Mouse (Mus musculus) heart, embryonic 14.5 days (tissue): ENCODE results near the gene Pgrmc2. TPM values are rescaled to one million over a fixed set of nuclear protein-coding genes. Genes with fewer than 3 reads are reported as not detected.

Experiments used
- ATAC-seq: fragments of 200-750 bp; cut with Nextera tagmentation; 2 replicates; pipeline ENCODE4 v1.8.0; 2017; ENCODE audit warnings: low read depth, moderate TSS enrichment; ENCODE audit not compliant: insufficient number of reproducible peaks, insufficient read depth, low FRiP score
- H3K27ac ChIP-seq, 2 experiments: fragments of 200-500 bp in 1 of 2; fragments of 300-500 bp in 1 of 2; sonication (generic) in 1 of 2; replicated peaks in 1 of 2; 2 replicates each; pipeline ENCODE4 v1.5.1; 2012 to 2014; ENCODE audit warnings: low read depth in 2 of 2, low read length in 2 of 2, control low read depth in 1 of 2, mild to moderate bottlenecking in 1 of 2, mixed read lengths in 1 of 2; ENCODE audit not compliant: control insufficient read depth in 1 of 2, insufficient read depth in 1 of 2
- H3K27me3 ChIP-seq: fragments of 300-500 bp; sonication (generic); 2 replicates; pipeline ENCODE4 v1.6.1; 2014; ENCODE audit warnings: mild to moderate bottlenecking, low read length, control low read depth; ENCODE audit not compliant: control insufficient read depth, insufficient read depth
- H3K36me3 ChIP-seq: fragments of 300-500 bp; sonication (generic); 2 replicates; pipeline ENCODE4 v1.6.1; 2014; ENCODE audit warnings: mild to moderate bottlenecking, control low read depth, low read length, mixed read lengths; ENCODE audit not compliant: control insufficient read depth, insufficient read depth
- H3K4me1 ChIP-seq, 2 experiments: fragments of 200-500 bp in 1 of 2; fragments of 300-500 bp in 1 of 2; sonication (generic) in 1 of 2; 2 replicates each; pipeline ENCODE4 v1.6.1; 2012 to 2014; ENCODE audit warnings: low read length in 2 of 2, control low read depth in 1 of 2, mixed read lengths in 1 of 2; ENCODE audit not compliant: control insufficient read depth in 2 of 2, insufficient read depth in 2 of 2
- H3K4me2 ChIP-seq: fragments of 300-500 bp; sonication (generic); 2 replicates; pipeline ENCODE4 v1.6.1; 2014; ENCODE audit warnings: mild to moderate bottlenecking, low read length
- H3K4me3 ChIP-seq, 2 experiments: fragments of 200-500 bp in 1 of 2; fragments of 300-500 bp in 1 of 2; sonication (generic) in 1 of 2; 2 replicates each; pipeline ENCODE4 v1.5.1; 2012 to 2014; ENCODE audit warnings: low read length in 2 of 2, mild to moderate bottlenecking in 2 of 2, control low read depth in 1 of 2, low read depth in 1 of 2, moderate library complexity in 1 of 2; ENCODE audit not compliant: control insufficient read depth in 1 of 2, insufficient read depth in 1 of 2
- H3K9ac ChIP-seq: fragments of 300-500 bp; sonication (generic); 2 replicates; pipeline ENCODE4 v1.6.1; 2014; ENCODE audit warnings: mild to moderate bottlenecking, low read length
- H3K9me3 ChIP-seq: fragments of 300-500 bp; sonication (generic); 2 replicates; pipeline ENCODE4 v1.6.1; 2016; ENCODE audit warnings: low read length, control low read depth; ENCODE audit not compliant: control insufficient read depth
- WGBS: fragments of 180-500 bp; shearing (Covaris S2); extraction: QIAGEN DNeasy Blood & Tissue Kit; methylation state at CpG from one replicate; pipeline ENCODE4 v1.1.7; 2014; 5-methylcytosine and 5-hydroxymethylcytosine counted together
- polyA plus RNA-seq: library from polyadenylated mRNA; unstranded; fragments of >200 nt; fragmentation: Nextera tagmentation; extraction: Ambion mirVana; gene quantifications from 2 replicates; pipeline ENCODE4 v1.2.1, GENCODE M21; 2014

Gene Pgrmc2
- polyA plus RNA-seq, 1 experiment from 2014 or later: 39.7 TPM

DNA sequence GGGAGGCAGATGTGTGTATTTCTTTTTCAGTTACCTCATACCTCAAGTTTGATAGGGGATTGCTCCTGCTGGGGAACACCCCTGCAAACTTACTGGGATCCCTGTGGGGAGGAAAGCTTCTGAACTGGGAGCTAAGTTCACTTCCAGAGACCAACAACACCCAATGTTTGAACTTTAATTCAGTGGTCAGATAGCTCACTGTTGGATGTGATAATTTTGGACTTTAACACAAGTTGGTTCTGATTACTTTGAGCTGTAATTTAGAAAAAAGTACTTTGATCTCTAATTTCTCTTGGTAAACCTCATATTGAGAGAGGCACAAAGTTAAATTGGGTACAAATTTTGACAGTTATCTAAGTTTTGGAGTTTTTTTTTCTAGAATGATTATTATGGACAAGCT, 4.2 kb upstream of the Pgrmc2 start:
- H3K4me1 ChIP-seq: 0 out of 4 replicates have a peak, but pooled peaks cover 0 to 9% of the 10 kb centered on the region in 2 experiments
- no peak for ATAC-seq
- H3K9me3 ChIP-seq: no peaks in the 10 kb centered on the region
- no peak overlapping the region for H3K9ac ChIP-seq
- H3K4me2 ChIP-seq: no peak overlapping the region
- no peaks in the 10 kb centered on the region for H3K36me3 ChIP-seq
- no peaks in the 10 kb centered on the region for H3K27me3 ChIP-seq
- H3K4me3 ChIP-seq: no peak overlapping the region
- no peak overlapping the region for H3K27ac ChIP-seq

DNA sequence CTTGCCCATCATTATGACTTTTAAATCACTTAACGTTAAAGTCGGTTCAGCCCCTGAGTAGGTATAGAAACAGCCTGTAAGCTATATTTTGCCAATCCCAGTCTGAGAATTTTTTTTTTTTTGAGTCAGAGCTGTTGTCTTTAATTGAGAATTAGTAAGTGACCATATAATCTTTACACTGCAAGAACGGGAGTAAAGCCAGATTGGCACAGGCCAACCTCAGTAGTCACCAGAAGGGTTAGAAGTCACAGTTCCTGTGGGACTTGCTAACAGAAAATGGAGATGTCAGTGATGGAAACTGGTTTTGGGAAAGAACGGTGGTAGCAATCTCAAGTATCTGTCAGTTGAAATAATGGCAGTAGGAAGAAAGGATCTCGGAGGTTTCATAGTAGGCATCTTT, 1.6 kb upstream of the Pgrmc2 start:
- WGBS: 82% methylated on average over 5 of the region's 5 CpGs
- no peak overlapping the region for H3K27ac ChIP-seq
- peak overlapping the region; percentile 87; the same call in 1 of the 2 replicates for H3K9ac ChIP-seq
- no peaks in the 10 kb centered on the region for H3K9me3 ChIP-seq
- no peak overlapping the region for H3K4me3 ChIP-seq
- no peak for ATAC-seq
- H3K4me2 ChIP-seq: peak overlapping the region; percentile 82
- H3K4me1 ChIP-seq: peaks cover 2 to 22% of the 10 kb centered on the region in 2 experiments; a peak in 3 of 4 replicates
- 0 out of 2 replicates have a peak, but pooled peaks cover 2% of the 10 kb centered on the region for H3K36me3 ChIP-seq
- H3K27me3 ChIP-seq: no peaks in the 10 kb centered on the region

DNA sequence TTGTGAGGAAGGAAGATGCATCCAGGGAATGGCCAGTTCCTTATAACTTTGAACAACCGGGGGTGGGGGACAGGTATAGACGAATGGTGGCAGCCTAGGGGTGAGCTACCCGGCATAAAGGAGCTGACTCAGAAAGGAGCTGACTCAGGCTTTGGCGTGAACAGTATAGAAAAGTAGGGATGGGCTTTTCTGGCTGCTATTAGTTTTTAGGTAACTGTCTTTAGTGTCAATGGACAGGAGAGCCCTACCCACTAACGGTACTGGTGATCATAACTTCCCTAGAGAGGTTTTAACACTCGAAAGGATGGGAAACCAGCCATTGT, 905 bp upstream of the Pgrmc2 start:
- peak overlapping the region; percentile 85 to 96 for H3K27ac ChIP-seq
- 0 out of 2 replicates have a peak, but pooled peaks cover 2% of the 10 kb centered on the region for H3K36me3 ChIP-seq
- H3K9ac ChIP-seq: peak overlapping the region; percentile 87
- H3K4me3 ChIP-seq: peak overlapping the region; percentile 60 to 88
- H3K4me2 ChIP-seq: peak overlapping the region; percentile 82
- peak; percentile 18 for ATAC-seq
- no peaks in the 10 kb centered on the region for H3K9me3 ChIP-seq
- 0% methylated on average over 6 of the region's 6 CpGs for WGBS
- H3K27me3 ChIP-seq: no peaks in the 10 kb centered on the region
- H3K4me1 ChIP-seq: peaks cover 2 to 21% of the 10 kb centered on the region in 2 experiments; a peak in 3 of 4 replicates

DNA sequence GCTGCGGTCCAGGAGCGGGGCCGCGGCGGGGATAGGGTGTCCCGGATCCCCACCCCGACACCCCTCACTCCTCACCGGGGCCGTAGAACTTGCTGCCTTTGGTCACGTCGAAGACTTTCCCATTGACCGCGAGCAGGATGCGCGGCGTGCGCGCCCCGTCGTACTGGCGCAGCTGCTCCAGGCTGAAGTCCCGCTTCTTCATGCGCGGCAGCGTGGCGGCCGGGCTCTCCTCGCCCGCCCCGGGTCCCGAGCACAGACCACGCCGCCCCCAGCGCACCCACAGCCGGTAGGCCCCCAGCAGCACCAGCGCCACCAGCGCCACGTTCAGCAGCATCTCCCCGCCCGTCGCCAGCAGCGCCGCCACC, 344 bp downstream of the Pgrmc2 start:
- no peaks in the 10 kb centered on the region for H3K9me3 ChIP-seq
- H3K4me1 ChIP-seq: peaks cover 2 to 21% of the 10 kb centered on the region in 2 experiments; a peak in 3 of 4 replicates
- 0 out of 2 replicates have a peak, but pooled peaks cover 5% of the 10 kb centered on the region for H3K36me3 ChIP-seq
- H3K27me3 ChIP-seq: no peaks in the 10 kb centered on the region
- WGBS: 0% methylated on average over 30 of the region's 43 CpGs
- H3K27ac ChIP-seq: peak overlapping the region; percentile 70 to 81
- peak overlapping the region; percentile 88 to 94 for H3K4me3 ChIP-seq
- peak overlapping the region; percentile 94 for H3K4me2 ChIP-seq
- peak; percentile 15 for ATAC-seq
- H3K9ac ChIP-seq: peak overlapping the region; percentile 94

DNA sequence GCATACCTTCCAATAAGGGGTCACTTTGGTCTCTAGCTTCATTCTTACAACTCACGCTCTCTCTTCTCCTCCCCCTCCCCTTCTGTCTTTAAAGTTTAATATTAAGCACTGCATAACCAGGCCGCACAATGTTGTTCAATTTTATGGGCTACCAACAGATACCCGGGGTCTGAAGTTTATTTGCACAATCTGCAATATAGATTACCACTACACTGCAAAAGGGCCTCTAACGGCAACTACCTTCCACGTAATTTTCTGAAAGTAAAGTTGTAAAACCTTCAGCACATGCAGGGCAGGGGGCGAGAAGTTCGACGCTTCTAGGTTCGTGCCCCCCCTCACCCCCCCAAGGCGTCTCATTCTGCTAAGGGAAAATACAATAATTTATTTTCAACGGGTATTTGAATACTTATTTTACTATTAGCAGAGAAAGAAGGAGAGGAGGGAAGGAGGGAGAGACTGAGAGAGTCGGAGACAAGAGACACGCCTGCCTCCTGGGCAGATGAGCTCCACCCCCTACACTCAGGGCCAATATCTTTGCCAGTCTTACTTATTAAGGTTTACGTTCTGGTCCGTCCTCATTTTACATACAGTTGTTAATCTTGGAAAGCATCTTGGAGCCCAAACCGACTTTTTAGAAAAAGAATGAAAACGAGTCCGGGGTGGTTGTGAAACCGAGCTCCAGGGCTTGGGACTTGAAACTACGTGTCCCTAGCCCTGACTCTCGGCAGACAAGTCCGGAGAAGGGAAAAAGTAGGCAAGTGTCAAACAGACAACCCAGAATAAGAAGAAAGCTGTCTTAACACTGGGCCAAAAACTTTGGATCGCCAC, 1.2 kb downstream of the Pgrmc2 start:
- H3K4me3 ChIP-seq: peak overlapping the region; percentile 88 to 94
- H3K9ac ChIP-seq: peak overlapping the region; percentile 94
- H3K9me3 ChIP-seq: no peaks in the 10 kb centered on the region
- peak overlapping the region; percentile 70 to 81 for H3K27ac ChIP-seq
- H3K36me3 ChIP-seq: 0 out of 2 replicates have a peak, but pooled peaks cover 5% of the 10 kb centered on the region
- WGBS: 2% methylated on average over 23 of the region's 23 CpGs
- H3K4me2 ChIP-seq: peak overlapping the region; percentile 94
- no peaks in the 10 kb centered on the region for H3K27me3 ChIP-seq
- no peak for ATAC-seq
- H3K4me1 ChIP-seq: peaks cover 2 to 21% of the 10 kb centered on the region in 2 experiments; a peak in 3 of 4 replicates

DNA sequence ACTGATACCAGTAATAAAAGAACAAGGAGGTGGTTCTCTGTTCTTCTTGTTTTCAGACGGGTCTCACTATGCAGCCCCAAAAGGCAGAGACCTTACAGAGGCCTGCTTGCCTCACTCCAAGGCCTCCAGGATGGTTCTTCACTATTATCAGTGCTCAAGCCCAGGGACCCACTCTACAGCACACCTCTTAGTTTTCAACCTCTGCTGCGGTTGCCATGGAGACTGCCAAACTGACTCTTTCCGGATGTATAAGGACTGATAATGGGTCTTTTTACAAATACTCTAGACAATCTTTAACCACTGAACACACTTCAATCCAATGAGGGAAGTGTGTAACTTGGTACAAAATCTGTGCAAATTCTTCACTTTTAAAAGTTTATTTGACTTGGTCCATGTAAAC, 2.1 kb downstream of the Pgrmc2 start:
- no peak overlapping the region for H3K27ac ChIP-seq
- ATAC-seq: no peak
- no peaks in the 10 kb centered on the region for H3K9me3 ChIP-seq
- H3K4me1 ChIP-seq: peaks cover 2 to 25% of the 10 kb centered on the region in 2 experiments; a peak in 3 of 4 replicates
- H3K27me3 ChIP-seq: no peaks in the 10 kb centered on the region
- H3K36me3 ChIP-seq: 0 out of 2 replicates have a peak, but pooled peaks cover 5% of the 10 kb centered on the region
- peak overlapping the region; percentile 94; the same call in 1 of the 2 replicates for H3K9ac ChIP-seq
- H3K4me3 ChIP-seq: peak overlapping the region in 1 of 2 experiments; percentile 88; a peak in 2 of 4 replicates
- H3K4me2 ChIP-seq: peak overlapping the region; percentile 94
- WGBS: 23% methylated on average over 3 of the region's 3 CpGs

DNA sequence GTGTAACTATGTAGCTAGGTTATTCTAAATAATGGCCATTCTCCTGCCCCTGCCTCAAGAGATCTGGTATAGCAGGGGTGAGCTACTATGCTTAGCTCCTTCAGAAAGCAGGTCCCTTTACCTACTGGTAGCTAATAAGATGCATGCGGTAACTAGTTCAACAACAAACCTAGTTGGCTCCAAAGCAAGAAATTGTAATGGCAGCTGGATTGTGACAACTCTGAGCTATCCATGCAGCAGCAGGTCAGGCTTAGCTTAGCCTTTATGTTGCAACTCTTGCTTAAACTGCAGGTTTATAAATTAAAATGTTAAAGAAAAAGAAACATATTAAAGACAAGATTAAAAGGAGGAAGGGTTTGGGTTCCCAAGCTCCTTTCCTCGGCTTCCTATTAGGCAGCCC, 4.2 kb downstream of the Pgrmc2 start:
- Histone ChIP-seq H3K27ac (no peak overlapping the region), H3K9me3 (no peaks in the 10 kb centered on the region)

More for the DNA sequence above, 4.2 kb downstream of the Pgrmc2 start:
- H3K4me2 ChIP-seq: no peak overlapping the region
- no peaks in the 10 kb centered on the region for H3K27me3 ChIP-seq
- ATAC-seq: no peak
- 0 out of 2 replicates have a peak, but pooled peaks cover 5% of the 10 kb centered on the region for H3K36me3 ChIP-seq
- 90% methylated on average over 2 of the region's 2 CpGs for WGBS
- H3K4me3 ChIP-seq: no peak overlapping the region
- H3K9ac ChIP-seq: no peak overlapping the region
- peaks cover 2 to 31% of the 10 kb centered on the region in 2 experiments for H3K4me1 ChIP-seq
